Mouse (Mus musculus) left cerebral cortex, adult 2 months (tissue): ENCODE measurements at regions not wholly inside any gene's neighbourhood (a gene's known extent, or its start where the extent isn't known, plus 50 kb on each side); places are given as distances from the start of the nearest gene placed in this dataset.

ENCODE experiments used
- DNase-seq, 2 experiments: peaks; one replicate each; pipeline ENCODE4 v3.0.0; 2021 to 2022; ENCODE audit warnings: low spot score in 2 of 2, mixed read lengths in 1 of 2; ENCODE audit errors: extremely low spot score in 1 of 2
- H3K27ac ChIP-seq: fragments of 200-600 bp; 2 replicates; pipeline ENCODE4 v1.8.1; 2022
- H3K4me3 ChIP-seq: fragments of 200-600 bp; 2 replicates; pipeline ENCODE4 v1.8.1; 2022
- CTCF ChIP-seq: fragments of 200-600 bp; IDR thresholded peaks from 2 replicates; pipeline ENCODE4 v1.8.1; 2022; ENCODE audit warnings: antibody characterized with exemption, mild to moderate bottlenecking, moderate library complexity
- intact Hi-C: fragments of 180-260 bp; cut with DNase I; formaldehyde crosslinking; loops from one replicate; pipeline ENCODE4 v1.15.1; 2025

DNA sequence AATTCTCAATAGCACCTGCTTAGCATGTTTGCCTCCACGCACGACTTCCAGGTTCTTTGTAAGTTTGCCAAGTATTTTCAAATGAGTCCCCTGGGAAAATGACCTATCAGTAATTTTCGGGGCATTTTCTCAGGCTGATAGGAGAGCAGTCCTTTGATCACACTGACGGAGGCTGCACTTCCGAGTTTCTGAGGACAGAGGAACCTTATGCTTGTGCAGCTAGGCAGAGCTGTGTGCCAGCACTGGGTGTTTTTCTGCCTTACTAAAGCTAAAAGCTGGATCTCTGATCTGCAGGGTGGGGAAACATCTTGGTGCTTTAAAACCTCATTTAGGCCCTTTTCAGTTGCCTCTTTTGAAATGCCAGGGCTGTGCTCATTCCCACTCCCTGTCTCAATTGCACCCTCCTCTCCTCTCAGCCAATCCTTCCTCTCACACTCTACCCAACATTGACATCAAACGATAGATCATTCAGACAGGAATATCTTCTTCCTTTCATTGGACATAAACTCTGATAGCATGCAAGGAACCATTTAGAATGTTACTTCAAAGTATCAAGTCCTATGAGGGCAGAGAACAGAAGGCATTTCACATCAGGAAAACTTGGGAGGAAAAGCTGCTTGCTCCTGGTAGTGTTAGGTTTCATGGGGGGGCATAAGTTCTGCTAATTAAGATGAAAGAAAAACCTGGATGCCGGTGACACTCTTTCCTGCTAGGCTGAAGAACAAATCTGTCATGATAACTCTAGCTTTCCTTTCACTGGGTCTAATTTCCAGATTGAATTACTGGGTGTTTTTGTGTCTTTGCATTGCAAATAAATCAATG is 95.3 kb downstream of the Lurap1l start:
- intact Hi-C loops = no loop called here
- no peak for TF ChIP-seq CTCF
- DNase-seq = no peak
- Histone ChIP-seq H3K27ac (no peak overlapping the region), H3K4me3 (no peak overlapping the region)

DNA sequence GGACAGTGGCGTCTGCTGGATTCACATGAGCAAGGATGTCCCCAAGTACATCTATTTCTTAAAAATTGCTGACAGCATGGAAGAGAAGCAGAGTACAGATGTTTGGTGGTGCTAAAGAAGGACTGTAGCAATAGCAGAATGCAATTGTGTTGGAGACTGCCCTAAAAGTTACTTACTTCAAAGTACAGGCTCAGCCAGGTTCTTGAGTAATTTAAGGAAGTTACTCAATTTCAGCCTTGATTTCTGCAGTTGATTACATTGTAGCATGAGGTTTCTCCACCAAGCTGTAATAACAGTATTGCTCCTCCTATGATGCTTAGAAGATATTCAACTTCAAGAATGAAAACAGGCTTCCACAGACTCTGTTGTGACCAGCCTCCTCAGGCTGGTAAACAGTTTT is 96.1 kb downstream of the Lurap1l start:
- no peak for TF ChIP-seq CTCF

DNA sequence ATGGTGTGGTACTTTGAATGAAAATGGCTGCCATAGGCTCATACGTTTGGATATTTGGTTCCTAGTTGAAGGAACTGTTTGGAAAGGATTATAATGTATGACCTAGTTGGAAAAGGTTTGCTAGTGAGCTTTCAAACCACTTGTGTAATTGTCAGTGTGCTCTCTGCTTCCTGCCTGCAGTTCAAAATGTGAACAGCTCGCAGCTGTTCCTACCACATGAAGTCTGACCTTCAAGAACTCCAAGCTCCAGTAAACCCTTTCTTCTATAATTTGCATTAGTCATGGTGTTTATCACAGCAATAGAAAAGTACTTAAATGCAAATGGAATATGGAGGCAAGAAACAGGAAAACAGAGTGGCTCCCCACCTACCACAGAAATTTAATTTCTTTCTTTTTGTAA is 111.4 kb downstream of the Lurap1l start:
- H3K4me3 ChIP-seq = no peak overlapping the region
- no peak overlapping the region for H3K27ac ChIP-seq
- no peak for TF ChIP-seq CTCF
- intact Hi-C loops = no loop called here
- DNase-seq = no peak

More for the DNA sequence above, 96.1 kb downstream of the Lurap1l start:
- H3K4me3 ChIP-seq = no peak overlapping the region
- no peak for DNase-seq
- H3K27ac ChIP-seq = no peak overlapping the region
- intact Hi-C loops = no loop called here

DNA sequence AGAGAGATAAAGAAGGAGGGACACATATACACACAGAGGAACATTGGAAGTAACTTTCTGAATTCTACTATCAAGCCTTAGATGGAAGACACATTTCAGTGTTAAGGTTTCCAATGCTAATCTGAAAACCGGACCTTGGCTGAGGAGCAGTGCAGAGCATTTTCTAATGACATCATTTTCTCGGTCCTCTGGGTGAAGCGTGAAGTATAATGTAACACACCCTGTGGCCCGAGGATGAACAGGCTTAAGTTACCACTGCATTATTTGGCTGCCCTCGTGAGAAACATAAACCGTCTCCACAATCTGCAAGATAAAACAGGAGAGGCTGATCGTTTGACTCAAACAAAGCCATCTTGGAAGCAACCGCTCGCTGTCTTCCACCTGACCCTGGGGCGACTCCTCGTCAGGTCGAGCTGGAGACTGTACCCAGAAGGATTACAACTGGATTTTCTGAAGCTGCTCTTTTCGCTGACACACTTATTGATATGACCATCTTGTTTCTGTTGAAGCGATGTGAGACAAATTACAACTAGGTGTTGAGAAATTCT is 113.1 kb downstream of the Lurap1l start:
- Histone ChIP-seq H3K4me3 (no peak overlapping the region), H3K27ac (no peak overlapping the region)
- no peak for DNase-seq
- intact Hi-C loops = no loop called here
- no peak for TF ChIP-seq CTCF

DNA sequence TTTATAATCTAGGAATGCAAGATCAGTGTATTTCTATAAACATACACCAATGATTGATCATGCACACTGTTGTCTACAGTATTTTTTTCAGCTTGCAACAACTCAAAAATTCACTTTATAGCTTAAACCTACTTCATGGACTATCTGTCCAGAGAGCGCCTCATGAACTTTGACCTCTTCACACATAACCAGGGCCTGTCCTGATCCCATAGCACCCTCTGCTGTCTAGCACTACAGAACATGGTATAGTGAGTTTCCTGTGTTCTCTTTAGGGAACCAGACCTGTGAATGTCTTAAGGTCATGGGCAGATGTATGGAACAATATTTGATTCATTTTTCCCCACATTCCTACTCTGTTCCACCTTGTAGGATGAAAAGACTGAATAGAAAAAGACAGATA is 117.1 kb downstream of the Lurap1l start:
- intact Hi-C loops = no loop called here
- TF ChIP-seq CTCF = no peak; the same call in 1 of the 2 replicates
- Histone ChIP-seq H3K27ac (no peak overlapping the region), H3K4me3 (no peak overlapping the region)
- DNase-seq = no peak

DNA sequence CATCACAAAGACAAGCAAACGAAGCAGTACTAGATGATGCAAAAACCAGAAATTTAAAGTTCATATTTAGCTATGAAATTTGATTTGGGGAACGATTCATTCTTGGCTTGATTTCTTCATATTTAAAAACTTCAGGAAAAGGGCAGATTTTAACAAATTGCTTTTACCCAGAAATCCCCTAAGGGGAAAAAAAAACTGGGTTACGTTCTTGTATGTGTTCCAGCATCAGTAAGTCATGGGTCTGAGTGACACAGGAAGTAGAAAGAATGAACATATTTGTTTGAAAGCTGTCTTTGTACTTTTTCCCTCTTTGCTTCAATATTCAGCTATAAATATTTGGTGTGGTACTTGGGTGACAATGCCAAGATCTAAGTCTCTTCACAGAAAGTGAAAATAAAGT is 120.2 kb downstream of the Lurap1l start:
- no peak for TF ChIP-seq CTCF
- Histone ChIP-seq H3K4me3 (no peak overlapping the region), H3K27ac (no peak overlapping the region)
- DNase-seq = no peak
- intact Hi-C loops = no loop called here

DNA sequence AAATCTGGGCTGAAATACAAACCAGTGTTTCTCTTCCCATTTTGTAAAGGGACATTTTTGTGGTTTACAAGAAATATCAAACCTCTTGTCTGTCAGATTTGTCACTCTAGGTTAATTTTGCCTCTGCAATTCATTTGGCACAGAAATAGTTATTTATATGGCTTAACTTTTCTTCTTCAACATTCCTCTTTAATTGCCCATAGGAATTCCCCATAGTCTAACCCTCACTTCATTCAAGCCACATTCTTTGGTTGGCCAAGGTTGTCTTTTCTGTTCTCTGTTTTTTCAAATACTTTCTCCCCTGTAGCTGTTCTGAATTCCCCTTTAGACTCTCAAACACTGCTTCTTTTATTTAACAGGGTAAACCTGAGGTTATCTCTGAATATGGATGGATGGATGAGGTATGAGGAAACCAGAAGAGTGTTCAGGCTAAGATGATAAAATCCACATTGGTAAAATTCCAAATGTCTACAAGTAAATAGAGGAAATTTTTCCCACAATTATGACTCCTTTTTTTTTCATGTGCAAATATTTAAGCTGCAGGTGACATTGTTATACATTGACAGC is 127.0 kb downstream of the Lurap1l start:
- H3K4me3 ChIP-seq = no peak overlapping the region
- TF ChIP-seq CTCF = no peak
- DNase-seq = no peak
- H3K27ac ChIP-seq = no peak overlapping the region
- intact Hi-C loops = no loop called here

DNA sequence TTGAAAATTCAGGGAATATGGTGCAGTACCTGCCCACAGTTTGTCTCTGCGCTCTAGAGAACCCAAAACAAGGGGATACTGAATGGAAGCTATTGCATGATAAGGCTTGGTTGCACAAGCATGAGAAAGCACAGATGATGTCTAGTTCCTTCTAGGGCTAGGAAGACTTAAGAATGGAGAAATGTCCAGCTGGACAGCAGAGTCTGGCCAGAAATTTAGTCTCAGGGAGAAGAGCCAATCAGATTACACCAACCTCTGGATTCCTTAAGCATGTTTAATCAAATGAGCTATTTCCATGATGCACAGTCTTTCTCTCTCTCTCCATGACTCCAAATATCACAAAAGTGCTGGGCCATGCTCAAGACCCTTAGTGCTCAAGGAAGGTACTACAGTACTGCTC is 147.8 kb downstream of the Lurap1l start:
- no peak for TF ChIP-seq CTCF
- H3K4me3 ChIP-seq = no peak overlapping the region
- intact Hi-C loops = no loop called here
- no peak overlapping the region for H3K27ac ChIP-seq
- DNase-seq = no peak

DNA sequence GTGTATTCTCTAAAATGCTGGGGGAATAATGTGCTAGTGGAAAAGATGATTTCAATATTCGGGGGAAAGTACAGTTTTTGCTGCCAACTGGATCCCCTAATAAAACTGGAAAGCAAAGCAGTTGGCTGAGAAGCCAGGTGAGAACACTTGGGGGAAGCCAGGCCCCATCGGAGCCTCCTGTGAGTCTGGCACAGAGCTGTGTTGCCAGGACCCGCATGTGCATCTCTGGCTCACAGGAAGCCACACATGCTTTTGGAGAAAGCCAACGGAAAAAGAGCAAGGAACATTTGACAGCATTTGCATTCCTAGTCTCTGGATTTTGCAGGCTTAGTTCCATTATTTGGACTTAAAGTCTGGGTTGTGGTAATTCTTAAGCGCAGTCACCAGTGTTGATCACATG is 148.4 kb downstream of the Lurap1l start:
- Histone ChIP-seq H3K4me3 (no peak overlapping the region), H3K27ac (no peak overlapping the region)
- no peak for DNase-seq
- intact Hi-C loops = no loop called here
- no peak for TF ChIP-seq CTCF

DNA sequence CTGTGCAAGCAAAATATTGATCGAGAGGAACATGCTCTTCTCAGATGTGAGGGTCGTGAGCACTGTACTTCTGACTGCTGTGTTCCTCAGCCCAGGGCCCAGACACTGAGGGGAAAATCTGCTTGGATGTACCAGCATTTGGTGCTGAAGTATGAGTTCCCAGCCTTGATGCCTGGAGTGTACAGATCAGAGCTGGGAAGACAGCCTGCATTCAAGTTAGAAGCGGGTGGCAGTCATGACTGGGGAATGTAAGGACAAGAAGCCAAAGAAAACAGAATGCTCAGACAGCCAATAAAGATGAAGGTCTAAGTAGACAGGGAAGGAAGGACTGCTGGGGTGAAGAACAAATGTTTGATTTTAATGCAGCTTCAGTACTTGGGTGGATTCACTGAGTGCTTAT is 148.9 kb downstream of the Lurap1l start:
- DNase-seq = no peak
- intact Hi-C loops = no loop called here
- no peak overlapping the region for H3K27ac ChIP-seq
- no peak for TF ChIP-seq CTCF
- no peak overlapping the region for H3K4me3 ChIP-seq

DNA sequence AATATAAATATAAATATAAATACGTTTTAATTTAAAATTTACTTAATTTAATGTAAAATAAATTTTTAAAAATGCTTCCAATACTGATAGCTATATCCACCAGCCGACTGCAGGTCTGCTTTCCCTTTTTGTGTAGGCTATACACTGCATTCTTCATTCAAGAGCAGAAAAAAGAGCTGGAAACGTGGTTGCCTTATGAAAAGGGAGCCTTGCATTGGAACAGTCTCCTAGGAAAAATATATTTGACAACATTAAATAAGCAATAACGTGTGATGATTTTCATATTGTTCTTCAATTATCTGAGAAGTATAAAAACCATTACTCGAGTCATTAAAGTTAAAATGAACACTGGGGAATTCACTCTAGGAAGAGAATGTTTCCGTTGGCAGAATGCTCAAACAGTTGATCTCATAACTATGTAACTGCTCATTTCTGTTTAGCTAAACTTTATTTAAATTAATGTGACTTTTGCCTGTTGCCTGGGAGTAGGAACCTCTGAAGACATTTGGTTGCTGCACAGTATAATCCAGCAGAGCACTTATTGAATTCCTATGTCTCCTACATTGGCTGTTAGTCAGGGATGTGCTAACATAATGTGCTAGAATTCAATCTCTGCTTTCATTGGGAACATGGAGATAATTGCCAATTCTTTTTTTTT is 172.0 kb downstream of the Lurap1l start:
- no peak for DNase-seq
- TF ChIP-seq CTCF = no peak
- intact Hi-C loops = no loop called here
- no peak overlapping the region for H3K4me3 ChIP-seq
- H3K27ac ChIP-seq = no peak overlapping the region

DNA sequence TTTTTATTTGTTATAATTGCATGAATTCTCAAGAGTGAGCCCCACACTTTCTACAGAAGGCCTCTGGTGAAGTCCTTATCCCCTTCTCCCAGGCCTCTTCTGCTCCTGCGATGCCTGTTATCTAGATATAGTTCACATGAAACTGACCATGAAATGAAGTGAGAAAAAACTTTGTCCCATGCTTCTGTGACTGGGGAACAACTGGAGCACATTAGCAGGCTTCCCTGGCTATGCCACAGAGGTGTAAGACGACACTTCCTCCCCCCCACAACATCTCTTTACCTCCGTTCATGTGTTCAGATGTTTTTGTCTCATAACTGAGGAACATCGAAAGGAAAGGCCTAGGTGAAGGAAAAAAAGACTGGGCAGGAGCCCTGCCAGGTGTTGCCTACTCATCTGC is 174.7 kb downstream of the Lurap1l start:
- no peak for DNase-seq
- intact Hi-C loops = no loop called here
- Histone ChIP-seq H3K4me3 (no peak overlapping the region), H3K27ac (no peak overlapping the region)
- no peak for TF ChIP-seq CTCF
